Mouse (Mus musculus) lung, adult 18-20 months (tissue): ENCODE data around the gene Kxd1.

ENCODE experiments used
- DNase-seq, 2 experiments: peaks; one replicate each; pipeline ENCODE4 v3.0.0; 2022; ENCODE audit warnings: mixed read lengths in 2 of 2

The Kxd1 gene

GRCm38 (mm10) chr8:70492664-70493640 is 34.8 kb downstream of the Kxd1 start, which contains the start of gene Crlf1:
Gene Crlf1, plus strand, starts transcription at chr8:70493158.
- DNase-seq: no peak

- DNase-seq: no peak
These were observed 36.8 kb downstream of the Kxd1 start for GRCm38 (mm10) chr8:70490880-70491495.

- peak in 1 of 2 experiments; percentile 57 for DNase-seq
These were observed 37.5 kb downstream of the Kxd1 start for GRCm38 (mm10) chr8:70490061-70490879.

GRCm38 (mm10) chr8:70489576-70489975 is 38.2 kb downstream of the Kxd1 start:
- DNase-seq: no peak

- no peak for DNase-seq
These were observed 38.8 kb downstream of the Kxd1 start for GRCm38 (mm10) chr8:70488931-70489470.

GRCm38 (mm10) chr8:70487993-70488796 is 39.6 kb downstream of the Kxd1 start:
- peak; percentile 78 to 81 for DNase-seq

- no peak for DNase-seq
These were observed 40.7 kb downstream of the Kxd1 start, which contains the start of gene Tmem59l for GRCm38 (mm10) chr8:70486941-70487520. Gene Tmem59l, minus strand, starts transcription at chr8:70487358.

GRCm38 (mm10) chr8:70486191-70486681 is 41.5 kb downstream of the Kxd1 start:
- DNase-seq: no peak

GRCm38 (mm10) chr8:70482943-70483342 is 44.8 kb downstream of the Kxd1 start:
- peak; percentile 76 to 83 for DNase-seq

- no peak for DNase-seq
These were observed 45.8 kb downstream of the Kxd1 start for GRCm38 (mm10) chr8:70481908-70482307.

GRCm38 (mm10) chr8:70477269-70477982 is 50.3 kb downstream of the Kxd1 start:
- peak in 1 of 2 experiments; percentile 53 for DNase-seq

GRCm38 (mm10) chr8:70476333-70477268 is 51.2 kb downstream of the Kxd1 start, which contains the start of gene Klhl26:
Gene Klhl26, minus strand, starts transcription at chr8:70476968.
- DNase-seq: peak; percentile 98

GRCm38 (mm10) chr8:70471856-70472255 is 55.9 kb downstream of the Kxd1 start:
- no peak for DNase-seq

GRCm38 (mm10) chr8:70469938-70470337 is 57.8 kb downstream of the Kxd1 start:
- no peak for DNase-seq

GRCm38 (mm10) chr8:70469295-70469916 is 58.4 kb downstream of the Kxd1 start:
- DNase-seq: no peak

GRCm38 (mm10) chr8:70468733-70469132 is 59.0 kb downstream of the Kxd1 start:
- DNase-seq: peak in 1 of 2 experiments; percentile 60

GRCm38 (mm10) chr8:70467907-70468306 is 59.8 kb downstream of the Kxd1 start:
- no peak for DNase-seq

GRCm38 (mm10) chr8:70467229-70467725 is 60.5 kb downstream of the Kxd1 start:
- no peak for DNase-seq
